Mouse (Mus musculus) forebrain, embryonic 14.5 days (tissue): ENCODE data around the gene Rps6kl1. TPM values are rescaled to one million over a fixed set of nuclear protein-coding genes. Genes with fewer than 3 reads are reported as not detected.

Experiments used
- ATAC-seq: fragments of 200-750 bp; cut with Nextera tagmentation; 2 replicates; pipeline ENCODE4 v1.8.0; 2017; ENCODE audit warnings: mild to moderate bottlenecking, moderate library complexity
- DNase-seq: peaks from one replicate; pipeline ENCODE4 v3.0.0-alpha.2; 2015; ENCODE audit warnings: low spot score
- H3K27ac ChIP-seq: fragments of 300-500 bp; sonication (generic); 2 replicates; pipeline ENCODE4 v1.5.1; 2014; ENCODE audit warnings: low read depth, mild to moderate bottlenecking, control low read depth, low read length, moderate library complexity
- H3K27me3 ChIP-seq: fragments of 300-500 bp; sonication (generic); replicated peaks from 2 replicates; pipeline ENCODE4 v1.6.1; 2014; ENCODE audit warnings: low read length, control low read depth, mixed read lengths; ENCODE audit not compliant: control insufficient read depth, insufficient read depth
- H3K36me3 ChIP-seq: fragments of 300-500 bp; sonication (generic); 2 replicates; pipeline ENCODE4 v1.6.1; 2014; ENCODE audit warnings: low read length, control low read depth; ENCODE audit not compliant: control insufficient read depth, insufficient read depth
- H3K4me1 ChIP-seq: fragments of 300-500 bp; sonication (generic); 2 replicates; pipeline ENCODE4 v1.6.1; 2014; ENCODE audit warnings: antibody characterized with exemption, low read length, control low read depth; ENCODE audit not compliant: control insufficient read depth, insufficient read depth
- H3K4me2 ChIP-seq: fragments of 300-500 bp; sonication (generic); 2 replicates; pipeline ENCODE4 v1.6.1; 2014; ENCODE audit warnings: mild to moderate bottlenecking, control low read depth, low read length
- H3K4me3 ChIP-seq: fragments of 300-500 bp; sonication (generic); 2 replicates; pipeline ENCODE4 v1.5.1; 2014; ENCODE audit warnings: low read depth, low read length, control low read depth
- H3K9ac ChIP-seq: fragments of 300-500 bp; sonication (generic); 2 replicates; pipeline ENCODE4 v1.6.1; 2014; ENCODE audit warnings: mild to moderate bottlenecking, low read length, control low read depth, moderate library complexity
- H3K9me3 ChIP-seq: fragments of 300-500 bp; sonication (generic); replicated peaks from 2 replicates; pipeline ENCODE4 v1.6.1; 2016; ENCODE audit warnings: low read length, control low read depth, mixed read lengths; ENCODE audit not compliant: control insufficient read depth
- WGBS: fragments of 180-500 bp; shearing (Covaris S2); extraction: QIAGEN DNeasy Blood & Tissue Kit; methylation state at CpG from one replicate; pipeline ENCODE4 v1.1.7; 2014; 5-methylcytosine and 5-hydroxymethylcytosine counted together
- polyA plus RNA-seq: library from polyadenylated mRNA; unstranded; fragments of >200 nt; fragmentation: Nextera tagmentation; extraction: Ambion mirVana; gene quantifications from 2 replicates; pipeline ENCODE4 v1.2.1, GENCODE M21; 2014

Rps6kl1 gene
- polyA plus RNA-seq, 1 experiment from 2014 or later = 11.7 TPM

- 97% methylated on average over 11 of the region's 11 CpGs for WGBS
- no peaks in the 10 kb centered on the region for H3K9me3 ChIP-seq
- H3K4me3 ChIP-seq = no peak overlapping the region
- H3K4me1 ChIP-seq = no peaks in the 10 kb centered on the region
- H3K9ac ChIP-seq = no peak overlapping the region
- no peak overlapping the region for H3K4me2 ChIP-seq
- DNase-seq (no peak), ATAC-seq (no peak)
- H3K36me3 ChIP-seq = peaks cover 78% of the 10 kb centered on the region
- no peaks in the 10 kb centered on the region for H3K27me3 ChIP-seq
- H3K27ac ChIP-seq = no peak overlapping the region
Measured at GRCm38 (mm10) chr12:85123645-85124044, 27.4 kb downstream of the Rps6kl1 start.

GRCm38 (mm10) chr12:85123108-85123530 lies 27.9 kb downstream of the Rps6kl1 start:
- ATAC-seq = no peak
- WGBS = 94% methylated on average over 9 of the region's 9 CpGs
- Histone ChIP-seq H3K4me1 (no peaks in the 10 kb centered on the region), H3K4me2 (no peak overlapping the region), H3K36me3 (peaks cover 78% of the 10 kb centered on the region), H3K9ac (no peak overlapping the region), H3K9me3 (no peaks in the 10 kb centered on the region), H3K27ac (no peak overlapping the region), H3K4me3 (no peak overlapping the region), H3K27me3 (no peaks in the 10 kb centered on the region)
- DNase-seq = no peak

DNA sequence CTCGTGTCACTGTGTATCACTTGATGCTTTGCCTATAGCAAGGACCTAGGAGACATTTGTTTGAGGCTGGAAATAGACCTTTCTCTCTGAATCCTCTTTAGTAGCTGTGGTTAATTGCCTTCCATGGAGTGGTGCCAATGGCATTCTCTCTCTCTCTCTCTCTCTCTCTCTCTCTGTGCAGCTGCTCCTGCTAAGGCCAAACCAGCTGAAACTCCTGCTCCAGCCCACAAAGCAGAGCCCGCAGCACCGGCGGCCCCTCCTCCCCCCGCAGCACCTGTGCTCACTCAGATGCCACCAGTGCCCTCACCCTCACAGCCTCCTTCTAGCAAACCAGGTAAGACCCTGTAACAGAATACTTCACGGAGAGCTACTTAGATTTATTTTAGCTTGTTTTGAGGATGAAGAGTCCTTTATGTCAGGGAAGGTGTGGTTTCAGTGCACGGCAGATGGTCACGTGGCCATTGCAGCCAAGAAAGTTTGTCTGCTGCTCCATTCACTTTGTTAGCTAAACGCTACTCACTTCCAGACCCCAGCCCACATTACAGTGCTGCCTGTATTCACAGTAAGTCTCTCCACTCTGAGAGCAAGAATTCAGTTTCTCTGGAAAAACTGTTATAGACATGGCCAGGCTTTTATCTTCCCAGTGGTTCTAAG lies 29.1 kb downstream of the Rps6kl1 start:
- H3K36me3 ChIP-seq = peaks cover 85% of the 10 kb centered on the region

DNA sequence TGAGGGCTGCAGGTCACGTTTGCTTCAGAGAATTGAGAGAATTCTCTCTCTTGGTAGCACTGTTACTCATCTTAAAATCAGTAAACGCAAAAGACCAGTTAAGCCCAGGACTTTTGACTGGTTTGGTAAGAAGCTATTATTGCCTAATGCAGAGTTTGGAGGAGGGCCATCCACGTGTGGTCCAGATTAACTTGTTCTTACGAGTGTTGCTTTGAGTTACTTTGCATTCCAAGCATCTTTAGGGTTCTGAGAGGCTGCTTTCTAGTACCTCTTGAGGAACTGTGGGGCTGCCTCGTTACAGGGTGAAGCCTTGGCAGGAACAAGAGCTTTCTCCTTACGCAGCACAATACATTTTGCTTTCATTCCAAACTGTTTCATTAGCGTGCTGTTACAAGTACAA lies 35.4 kb downstream of the Rps6kl1 start:
- 55% methylated on average over 7 of the region's 7 CpGs for WGBS
- Histone ChIP-seq H3K9me3 (no peaks in the 10 kb centered on the region), H3K27me3 (no peaks in the 10 kb centered on the region), H3K36me3 (peaks cover 58% of the 10 kb centered on the region), H3K4me1 (peaks cover 8% of the 10 kb centered on the region), H3K4me3 (no peak overlapping the region), H3K9ac (no peak overlapping the region), H3K27ac (no peak overlapping the region), H3K4me2 (no peak overlapping the region)
- no peak for DNase-seq
- ATAC-seq = no peak

More for the DNA sequence above, 29.1 kb downstream of the Rps6kl1 start:
- Histone ChIP-seq H3K4me3 (no peak overlapping the region), H3K9ac (no peak overlapping the region), H3K4me1 (no peaks in the 10 kb centered on the region), H3K9me3 (no peaks in the 10 kb centered on the region), H3K4me2 (no peak overlapping the region), H3K27me3 (no peaks in the 10 kb centered on the region), H3K27ac (no peak overlapping the region)
- WGBS = 75% methylated on average over 9 of the region's 9 CpGs
- ATAC-seq = no peak
- DNase-seq = peak; percentile 44

GRCm38 (mm10) chr12:85113917-85114316 lies 37.1 kb downstream of the Rps6kl1 start:
- DNase-seq (no peak), ATAC-seq (no peak)
- H3K4me1 ChIP-seq = peaks cover 15% of the 10 kb centered on the region
- H3K27ac ChIP-seq = no peak overlapping the region
- H3K36me3 ChIP-seq = peaks cover 41% of the 10 kb centered on the region
- 97% methylated on average over 3 of the region's 3 CpGs for WGBS
- H3K4me2 ChIP-seq = no peak overlapping the region
- no peak overlapping the region for H3K9ac ChIP-seq
- H3K4me3 ChIP-seq = no peak overlapping the region
- H3K9me3 ChIP-seq = no peaks in the 10 kb centered on the region
- no peaks in the 10 kb centered on the region for H3K27me3 ChIP-seq

DNA sequence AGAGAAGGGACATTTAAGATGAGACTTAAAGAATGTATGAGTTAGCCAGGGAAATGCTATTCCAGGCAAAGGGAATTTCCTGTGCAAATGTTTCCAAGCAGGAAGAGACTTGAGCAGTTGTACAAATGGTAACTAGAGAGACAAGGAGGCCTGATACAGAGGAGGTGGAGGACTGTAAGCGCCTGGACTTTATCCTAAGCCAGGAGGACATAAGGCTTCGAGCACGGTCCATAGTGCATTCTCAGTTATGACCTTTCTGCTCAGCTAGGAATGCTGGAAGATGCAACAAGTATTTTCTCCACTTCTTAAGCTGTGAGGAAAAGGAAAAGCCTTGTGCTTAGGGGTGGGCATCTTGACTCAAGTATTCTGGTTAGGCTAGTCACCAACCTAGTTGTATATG lies 37.7 kb downstream of the Rps6kl1 start:
- WGBS = 94% methylated on average over 3 of the region's 3 CpGs

DNA sequence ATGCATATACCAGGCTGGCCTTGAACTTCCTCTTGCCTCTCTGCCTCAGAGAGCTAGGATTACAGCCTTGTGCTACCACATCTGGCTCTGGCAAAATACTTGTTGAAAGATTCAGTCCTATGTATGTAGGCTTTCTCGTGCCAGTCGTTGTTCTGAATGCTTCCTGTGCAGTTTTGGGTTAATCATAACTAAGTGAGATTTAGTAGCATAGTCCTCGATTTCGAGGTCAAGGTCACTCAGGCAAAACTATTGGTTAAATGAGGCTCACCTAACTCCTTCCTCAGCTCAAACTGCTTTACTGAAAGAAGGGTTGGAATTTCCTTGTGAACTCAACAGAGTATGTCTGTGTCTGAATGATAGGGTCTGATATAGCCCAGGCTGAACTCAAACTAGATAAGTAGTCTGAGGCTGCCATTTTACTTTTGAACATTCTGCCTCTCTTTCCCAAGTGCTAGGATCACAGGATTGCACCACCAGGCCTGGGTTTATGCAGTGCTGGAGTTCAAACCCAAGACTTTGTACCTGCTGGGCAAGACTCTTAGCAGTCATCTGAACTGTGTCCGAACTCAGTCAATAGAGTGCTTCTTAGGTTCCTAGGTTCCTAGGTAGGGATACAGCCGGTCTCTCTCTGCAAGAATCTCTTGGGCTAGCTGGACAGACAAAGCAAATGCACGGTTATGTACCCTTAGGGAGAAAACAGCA lies 38.4 kb downstream of the Rps6kl1 start:
- no peak overlapping the region for H3K9ac ChIP-seq
- no peak for ATAC-seq
- H3K4me3 ChIP-seq = no peak overlapping the region
- no peak for DNase-seq
- H3K36me3 ChIP-seq = peaks cover 29% of the 10 kb centered on the region
- H3K4me1 ChIP-seq = peaks cover 15% of the 10 kb centered on the region
- 92% methylated on average over 7 of the region's 7 CpGs for WGBS
- no peaks in the 10 kb centered on the region for H3K9me3 ChIP-seq
- H3K27ac ChIP-seq = no peak overlapping the region
- no peaks in the 10 kb centered on the region for H3K27me3 ChIP-seq
- peak overlapping the region; percentile 71; the same call in 1 of the 2 replicates for H3K4me2 ChIP-seq

More for the DNA sequence above, 37.7 kb downstream of the Rps6kl1 start:
- Histone ChIP-seq H3K4me1 (peaks cover 15% of the 10 kb centered on the region), H3K27ac (no peak overlapping the region), H3K27me3 (no peaks in the 10 kb centered on the region), H3K36me3 (peaks cover 35% of the 10 kb centered on the region), H3K9ac (no peak overlapping the region), H3K9me3 (no peaks in the 10 kb centered on the region), H3K4me3 (no peak overlapping the region), H3K4me2 (no peak overlapping the region)
- no peak for ATAC-seq
- no peak for DNase-seq

- H3K4me3 ChIP-seq = peak within 1 kb of the TSS; percentile 99
- peak within 1 kb of the TSS; percentile 78; the same call in 1 of the 2 replicates for H3K27ac ChIP-seq
- H3K4me2 ChIP-seq = peak within 1 kb of the TSS; percentile 71
- DNase-seq (peak; percentile 89), ATAC-seq (peak; percentile 99)
- no peaks in the 10 kb centered on the region for H3K27me3 ChIP-seq
- WGBS = under 1% methylated on average over 79 of the region's 83 CpGs
- peaks cover 15% of the 10 kb centered on the region for H3K4me1 ChIP-seq
- peaks cover 19% of the 10 kb centered on the region for H3K36me3 ChIP-seq
- H3K9me3 ChIP-seq = no peaks in the 10 kb centered on the region
- peak within 1 kb of the TSS; percentile 97 for H3K9ac ChIP-seq
Measured at GRCm38 (mm10) chr12:85110698-85111592, 40.1 kb downstream of the Rps6kl1 start, which contains the start of the genes Prox2 and Dlst. Prox2 (minus strand) TSS chr12:85110759. Dlst (plus strand) TSS chr12:85110833.
